Mouse (Mus musculus) ZHBTc4 (cell line): ENCODE data around the gene Tmem150c.

Experiments used
- DNase-seq: peaks from one replicate; pipeline ENCODE4 v3.0.0-alpha.2; 2011; ENCODE audit warnings: low read depth, low spot score

The Tmem150c gene

DNA sequence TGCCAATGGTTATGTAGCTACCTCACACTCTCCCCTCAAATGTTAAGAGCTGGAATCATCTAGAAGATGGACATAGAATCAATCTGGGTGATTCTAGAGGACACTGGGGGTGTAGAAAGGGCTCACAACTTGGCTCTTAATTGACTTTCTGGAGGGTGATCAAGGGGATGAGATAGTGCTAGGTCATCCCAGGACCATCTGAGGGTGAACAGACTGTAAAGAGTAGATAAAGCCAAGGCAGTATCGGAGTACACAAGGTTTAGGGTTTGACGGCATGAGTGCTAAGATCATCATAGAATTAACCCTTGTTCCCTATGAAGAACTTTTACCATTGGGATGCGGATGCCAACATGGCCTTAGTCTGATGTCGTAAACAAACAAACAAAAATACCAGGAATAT, 61.6 kb downstream of the Tmem150c start:
- DNase-seq, result no peak

- no peak for DNase-seq
Measured at GRCm38 (mm10) chr5:100096955-100097354, 62.7 kb downstream of the Tmem150c start.

GRCm38 (mm10) chr5:100091602-100092001, 68.0 kb downstream of the Tmem150c start:
- DNase-seq, result peak; percentile 43

- DNase-seq, result no peak
Measured at GRCm38 (mm10) chr5:100091263-100091594, 68.4 kb downstream of the Tmem150c start.

DNA sequence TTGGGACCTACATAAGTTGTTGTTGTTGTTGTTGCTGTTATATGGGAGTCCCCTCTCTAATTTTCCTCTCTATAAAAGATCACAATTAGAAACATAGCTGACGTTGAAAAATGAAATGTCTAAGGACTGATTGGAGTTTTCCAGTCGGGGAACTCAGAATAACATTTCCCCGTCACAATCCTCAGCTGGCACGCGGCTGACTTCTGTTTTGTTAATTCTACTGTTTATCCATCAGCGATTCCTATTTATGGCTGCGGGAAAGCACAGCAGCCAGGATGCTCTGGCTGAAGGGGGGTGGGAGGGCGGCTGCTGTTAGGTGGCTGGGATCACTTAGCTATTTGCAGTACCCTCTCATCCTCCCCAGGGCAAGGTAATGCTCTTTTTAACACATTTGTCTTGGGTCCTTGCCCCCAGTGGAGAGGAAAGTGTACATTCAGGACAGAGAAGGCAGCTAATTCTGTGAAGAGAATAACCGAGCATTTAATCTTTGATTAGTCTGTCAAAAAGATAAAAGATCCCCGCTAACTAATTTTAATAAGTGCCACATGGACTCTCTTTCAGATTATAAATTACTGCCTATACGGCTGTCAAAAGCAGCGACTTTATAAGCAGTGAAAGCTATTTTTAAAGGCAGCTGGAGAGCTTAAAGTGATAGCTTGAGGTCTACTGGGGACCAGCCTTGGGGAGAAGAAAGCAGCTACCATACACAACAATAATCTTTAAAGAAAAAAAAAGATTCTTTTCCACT, 68.9 kb downstream of the Tmem150c start:
- DNase-seq, result no peak

DNA sequence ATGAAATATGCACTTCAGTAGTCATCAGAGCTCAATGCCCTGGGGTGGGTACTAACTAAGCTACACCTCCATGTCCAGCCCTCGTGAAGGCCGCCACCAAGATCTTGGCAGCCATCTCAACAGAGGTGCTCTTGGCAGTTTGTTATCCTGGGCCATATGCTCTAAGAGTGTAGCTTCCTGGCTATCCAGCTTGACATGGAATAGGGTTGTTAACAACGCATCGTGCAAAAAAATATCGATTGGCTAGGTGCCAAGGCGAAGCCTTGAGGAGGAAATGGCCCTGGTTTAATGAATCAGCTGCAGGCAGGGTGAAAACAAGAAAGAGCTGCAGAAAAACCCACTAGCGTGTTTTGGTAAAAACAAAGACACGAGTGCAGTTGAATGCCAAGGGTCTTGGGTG, 74.5 kb downstream of the Tmem150c start:
- DNase-seq, result no peak

GRCm38 (mm10) chr5:100083953-100084562, 75.5 kb downstream of the Tmem150c start:
- no peak for DNase-seq

- no peak for DNase-seq
Measured at GRCm38 (mm10) chr5:100082006-100082405, 77.6 kb downstream of the Tmem150c start.

GRCm38 (mm10) chr5:100079931-100080275, 79.7 kb downstream of the Tmem150c start:
- DNase-seq, result no peak

GRCm38 (mm10) chr5:100079040-100079930, 80.3 kb downstream of the Tmem150c start:
- peak; percentile 56 for DNase-seq

GRCm38 (mm10) chr5:100074571-100074970, 85.0 kb downstream of the Tmem150c start:
- DNase-seq, result peak; percentile 43

GRCm38 (mm10) chr5:100072557-100072956, 87.1 kb downstream of the Tmem150c start:
- no peak for DNase-seq

- no peak for DNase-seq
Measured at GRCm38 (mm10) chr5:100071541-100071940, 88.1 kb downstream of the Tmem150c start.

GRCm38 (mm10) chr5:100070255-100070654, 89.4 kb downstream of the Tmem150c start:
- DNase-seq, result peak; percentile 88

DNA sequence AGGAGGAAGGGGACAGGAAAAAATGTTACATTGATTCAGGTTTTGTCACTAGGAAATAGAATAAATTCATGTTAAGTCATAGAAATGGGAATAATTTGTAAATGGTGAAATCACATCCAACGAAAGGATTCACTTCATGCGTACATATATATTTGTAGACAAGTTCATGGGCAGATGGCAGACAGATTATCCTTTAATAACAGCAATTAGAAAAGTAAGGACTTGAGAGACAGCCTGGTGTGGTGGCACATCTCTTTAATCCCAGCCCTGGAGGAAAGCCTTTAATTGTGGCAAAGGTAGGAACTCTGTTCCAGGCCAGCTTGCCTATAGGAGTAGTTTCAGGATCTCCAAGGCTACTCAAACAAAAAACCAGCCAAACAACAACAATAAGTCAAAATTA, 90.1 kb downstream of the Tmem150c start:
- no peak for DNase-seq

DNA sequence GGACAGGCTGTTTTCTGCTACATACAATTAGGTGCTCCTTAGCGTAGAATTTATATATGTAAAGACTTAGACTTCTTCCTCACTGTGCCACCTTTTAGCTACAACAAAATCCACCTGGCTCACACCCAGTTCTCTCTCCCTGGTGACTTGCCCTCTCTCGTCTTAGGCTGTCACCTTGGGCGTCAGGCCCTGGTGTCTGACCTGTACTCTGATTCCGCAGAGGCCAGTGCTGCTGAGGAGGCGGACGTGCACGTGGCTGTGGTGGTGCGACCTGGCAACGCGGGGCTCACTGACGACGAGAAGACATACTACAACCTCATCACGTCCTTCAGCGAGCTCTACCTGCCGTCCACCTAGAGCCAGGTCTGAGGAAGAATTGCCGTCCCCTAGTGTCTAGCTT, 92.0 kb downstream of the Tmem150c start:
- DNase-seq, result no peak

DNA sequence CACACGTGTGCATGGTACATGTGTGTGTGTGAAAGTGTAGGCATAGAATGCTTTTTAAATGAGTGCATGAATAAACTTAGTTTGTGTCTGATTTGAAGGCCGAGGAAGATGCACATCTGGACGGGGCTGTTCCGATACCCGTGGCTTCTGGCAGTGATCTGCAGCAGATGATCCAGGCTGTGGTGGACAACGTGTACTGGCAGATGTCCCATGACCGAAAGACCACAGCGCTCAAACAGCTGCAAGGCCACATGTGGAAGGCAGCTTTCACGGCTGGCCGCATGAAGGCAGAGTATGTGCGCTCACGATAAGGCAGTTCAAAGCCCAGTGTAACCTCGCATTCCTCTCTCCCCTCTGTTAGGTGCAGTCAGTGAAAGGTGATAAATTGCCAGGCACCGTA, 98.7 kb downstream of the Tmem150c start:
- DNase-seq, result no peak

DNA sequence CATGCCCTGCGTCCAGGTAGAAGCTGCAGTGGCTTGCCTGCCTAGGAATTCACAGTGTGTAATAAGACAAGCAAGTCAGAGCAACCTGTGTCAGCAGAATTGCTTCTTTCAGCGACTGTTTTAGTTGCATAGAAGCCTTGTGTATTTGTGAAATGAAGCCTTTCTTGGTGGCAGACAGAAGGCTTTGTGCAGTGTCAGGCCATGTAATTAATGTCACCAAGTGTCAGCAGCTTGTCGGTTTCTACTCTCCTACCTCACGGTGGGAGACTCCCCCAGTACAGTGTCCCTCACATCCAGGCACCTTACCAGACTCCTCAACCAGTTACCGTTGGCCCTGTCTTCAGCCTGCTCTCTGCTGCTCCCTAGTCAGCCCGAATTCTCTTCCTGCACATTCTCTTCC, 100.3 kb downstream of the Tmem150c start:
- DNase-seq, result no peak

DNA sequence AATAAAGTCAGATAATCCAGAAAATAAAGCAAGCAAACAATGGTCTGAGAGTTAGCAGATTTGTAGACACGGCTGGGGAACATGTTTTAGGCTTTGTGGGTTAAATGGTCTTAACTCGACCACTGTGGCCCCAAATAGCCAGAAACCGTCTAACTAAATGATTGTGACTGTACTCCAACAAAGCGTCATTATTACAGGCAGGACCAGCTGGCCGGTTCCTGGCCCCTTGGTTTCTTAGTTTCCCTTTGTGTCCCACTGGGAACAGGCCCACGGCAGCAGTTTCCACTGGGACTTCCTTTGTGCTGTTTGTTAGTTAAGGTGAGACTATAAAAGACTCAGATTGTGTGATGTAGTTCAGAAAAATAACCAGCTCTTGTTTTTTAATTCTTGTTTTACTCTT, 100.9 kb downstream of the Tmem150c start:
- DNase-seq, result no peak

- DNase-seq, result no peak
Measured at GRCm38 (mm10) chr5:100057461-100058209, 102.0 kb downstream of the Tmem150c start.

DNA sequence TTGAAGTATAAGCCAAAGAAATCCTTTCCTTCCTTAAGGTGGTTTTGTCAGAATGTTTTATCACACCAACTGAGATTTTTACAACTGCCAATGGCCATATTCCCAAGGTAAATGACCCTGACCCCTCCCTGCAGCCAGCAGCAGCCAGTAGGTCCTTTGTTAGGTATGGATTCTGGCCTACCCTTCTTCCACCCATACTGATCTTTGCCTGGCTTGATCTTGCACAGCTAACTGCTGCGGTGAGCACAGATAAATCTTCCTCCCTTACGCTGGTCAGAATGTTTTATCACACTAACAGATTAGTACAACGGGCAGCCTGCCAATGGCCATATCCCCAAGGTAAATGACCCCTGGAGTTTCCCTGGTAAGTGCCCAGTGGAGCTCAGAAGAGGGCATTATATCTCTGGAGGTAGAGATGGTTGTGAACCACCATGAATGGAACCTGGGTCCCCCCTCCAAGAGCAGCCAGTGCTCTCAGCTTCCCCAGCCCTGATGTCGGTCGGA, 103.7 kb downstream of the Tmem150c start:
- DNase-seq, result no peak
